Mouse (Mus musculus): Measurements from ENCODE around the gene Gm49383.

Gene Gm49383

DNA sequence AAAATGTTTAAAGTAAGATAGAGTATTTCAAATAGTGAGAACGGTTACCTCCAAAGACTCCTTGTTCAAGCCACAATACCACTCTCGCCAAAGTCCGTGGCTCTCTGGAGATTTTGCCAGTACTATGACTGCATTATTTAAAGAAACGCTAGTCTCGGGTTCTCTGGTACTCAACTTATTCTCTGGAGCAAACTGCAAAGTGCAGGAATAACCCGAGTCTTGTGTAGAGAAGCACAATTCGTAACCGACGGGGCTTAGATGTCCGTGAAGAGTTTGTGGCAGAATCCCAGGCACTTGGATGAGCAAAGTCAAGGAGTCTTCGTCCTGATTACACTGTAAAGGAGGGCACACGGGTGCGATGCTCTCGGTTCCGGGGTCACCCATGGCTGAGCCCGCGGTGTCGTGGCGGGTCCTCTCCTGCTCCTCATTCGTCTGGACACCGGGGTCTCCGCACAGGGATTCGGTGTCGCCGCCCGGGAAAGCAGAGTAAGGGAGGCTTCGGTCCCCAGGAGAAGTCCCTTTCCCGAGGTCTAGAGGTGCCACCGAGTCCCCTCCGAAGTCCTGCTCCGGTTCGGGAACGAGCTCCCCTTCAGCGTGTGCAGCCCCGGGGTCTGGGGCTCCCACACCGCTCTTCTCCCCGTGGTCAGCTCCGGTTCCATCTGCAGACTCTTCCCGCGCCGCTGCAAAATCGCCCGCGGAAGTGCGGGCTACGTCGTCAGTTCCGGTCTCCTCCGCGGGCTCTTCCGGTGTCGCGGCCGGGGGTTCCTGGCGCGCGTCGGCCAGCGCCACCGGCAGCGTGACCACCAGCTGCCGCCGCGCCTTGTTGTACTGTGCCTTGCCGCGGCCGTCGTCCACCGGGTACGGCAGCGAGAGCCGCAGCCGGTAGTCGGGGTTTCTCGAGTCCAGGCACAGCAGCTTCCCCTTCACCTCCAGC, at the start of gene Gm49383:
TSS of gene Gm49383 (minus strand) at position 661 of the 934 bp plus-strand sequence.
- DNase-seq (ENCODE audit: low spot score in 2 of 2), result peak in 1 of 2 experiments; percentile 63

DNA sequence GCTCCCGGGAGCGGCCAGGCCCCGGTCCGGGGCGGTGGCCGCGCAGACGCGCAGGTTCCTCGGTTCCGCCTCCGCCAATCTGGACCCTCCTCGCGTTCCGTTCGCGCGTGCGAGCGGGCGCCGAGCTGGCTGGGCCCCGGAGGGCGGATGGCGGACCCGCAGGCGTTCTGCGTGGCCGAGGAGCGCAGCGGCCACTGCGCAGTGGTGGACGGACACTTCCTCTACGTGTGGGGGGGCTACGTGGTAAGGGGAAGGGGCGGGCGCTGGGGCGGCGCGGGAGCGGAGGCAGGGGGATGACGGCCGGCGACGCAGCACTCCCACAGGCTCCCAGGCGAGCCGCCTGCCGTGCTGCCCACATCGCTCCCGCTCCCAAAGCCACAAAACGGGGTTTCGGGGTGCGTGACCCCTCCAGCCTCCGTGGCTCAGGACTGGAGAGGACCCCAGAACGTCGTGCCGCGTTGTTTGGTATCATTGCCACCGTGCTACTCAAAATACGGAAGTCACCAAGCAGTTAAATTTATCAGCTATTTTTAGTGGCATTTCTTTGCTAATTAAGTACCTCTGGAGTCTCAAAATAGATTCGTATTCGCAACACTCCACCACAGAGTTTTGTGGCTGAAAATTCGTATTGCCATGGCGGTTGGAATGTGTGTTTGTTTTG, 45.0 kb upstream of the Gm49383 start:
- DNase-seq (ENCODE audit: low spot score in 2 of 2), result peak in 1 of 2 experiments; percentile 70

DNA sequence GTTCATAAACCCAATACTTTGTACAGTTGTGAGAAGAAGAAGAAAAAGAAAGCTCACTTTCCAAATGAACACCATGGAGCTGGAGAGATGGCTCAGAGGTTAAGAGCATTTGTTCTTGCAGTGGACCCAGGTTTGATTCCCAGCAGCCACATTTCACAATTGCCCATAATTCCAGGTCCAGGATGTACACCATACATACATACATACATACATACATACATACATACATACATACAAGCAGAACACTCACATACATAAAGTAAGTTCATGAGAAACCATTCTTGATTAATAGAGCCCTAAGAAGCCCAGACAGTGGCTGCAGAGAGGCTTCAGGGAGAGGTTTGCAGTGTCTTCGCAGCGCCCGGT, 44.5 kb upstream of the Gm49383 start:
- DNase-seq (ENCODE audit: low spot score in 2 of 2), result no peak

DNA sequence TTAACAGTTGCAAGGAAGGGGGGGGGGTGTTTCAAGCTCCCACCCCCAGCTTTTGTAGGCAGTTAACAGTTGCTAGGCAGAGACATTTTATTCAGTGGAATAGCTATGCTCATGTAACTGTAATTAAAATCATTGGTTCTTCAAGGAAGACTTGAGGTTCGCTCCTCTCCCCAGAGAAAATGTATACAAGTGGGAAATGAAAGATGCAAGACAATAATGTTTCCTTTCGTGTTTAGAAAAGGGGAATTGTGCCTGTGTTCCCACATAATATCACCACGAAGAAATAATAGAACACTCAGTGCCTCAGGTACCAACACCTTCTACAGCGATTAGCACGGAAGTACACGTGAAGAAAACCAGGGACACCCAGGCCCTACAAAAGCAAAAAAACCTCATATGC, 44.0 kb upstream of the Gm49383 start, which contains the start of gene Klhdc1:
TSS of gene Klhdc1 (plus strand) at position 301 of the 400 bp plus-strand sequence.
- no peak for DNase-seq (ENCODE audit: low spot score in 2 of 2)

DNA sequence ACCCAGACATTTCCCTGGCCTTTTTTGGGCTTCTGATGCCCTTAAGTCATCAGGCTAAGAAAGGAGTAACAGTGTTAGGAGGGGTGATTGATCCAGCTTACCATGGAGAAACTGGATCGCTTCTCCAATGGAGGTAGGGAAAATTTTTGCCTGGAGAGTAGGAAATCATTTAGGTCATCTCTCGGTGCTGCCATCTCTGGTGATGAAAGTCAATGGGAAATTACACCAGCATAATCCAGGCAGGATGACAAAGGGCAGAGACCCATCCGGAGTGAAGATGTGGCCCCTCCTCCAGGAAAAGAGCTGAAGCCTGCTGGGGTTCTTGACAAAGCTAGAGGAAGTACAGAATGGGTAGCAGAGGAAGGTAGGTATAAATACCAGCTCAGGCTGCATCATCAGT, 41.4 kb upstream of the Gm49383 start:
- DNase-seq (ENCODE audit: low spot score in 2 of 2), result no peak

DNA sequence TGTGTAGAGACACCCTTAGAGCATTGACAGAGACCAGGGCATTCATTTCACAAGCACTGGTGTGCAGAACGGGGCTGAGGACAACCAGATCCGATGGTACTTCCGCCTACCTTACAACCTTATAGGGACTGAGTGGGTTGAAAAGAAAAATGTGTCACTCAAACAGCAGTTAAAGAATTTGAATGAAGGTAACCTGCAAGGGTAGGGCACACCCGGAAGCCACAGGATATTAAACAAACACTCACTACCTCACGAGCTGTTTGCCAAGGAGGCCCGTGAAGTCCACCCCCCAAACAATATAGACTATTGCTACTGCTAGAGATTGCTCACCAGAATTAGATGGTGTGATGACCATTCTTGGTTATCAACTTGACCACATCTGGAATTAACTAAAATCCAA, 38.9 kb upstream of the Gm49383 start:
- DNase-seq (ENCODE audit: low spot score in 2 of 2), result no peak

DNA sequence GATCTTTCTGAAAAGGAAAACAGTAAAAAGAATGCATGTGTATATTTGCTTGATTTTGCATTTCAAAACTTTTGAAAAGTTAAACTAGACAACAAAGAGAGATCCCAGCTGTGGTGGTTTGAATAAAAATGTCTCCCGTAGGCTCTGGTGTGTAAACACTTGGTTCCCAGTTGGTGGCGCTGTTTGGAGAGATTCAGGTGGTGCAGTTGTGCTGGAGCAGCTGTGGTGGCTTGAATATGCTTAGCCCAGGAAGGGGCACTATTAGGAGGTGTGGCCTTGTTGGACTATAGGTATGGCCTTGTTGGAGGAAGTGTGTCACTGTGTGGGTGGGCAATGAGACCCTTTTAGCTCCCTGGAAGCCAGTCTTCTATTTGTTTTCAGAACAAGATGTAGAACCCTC, 32.3 kb upstream of the Gm49383 start:
- no peak for DNase-seq (ENCODE audit: low spot score in 2 of 2)

DNA sequence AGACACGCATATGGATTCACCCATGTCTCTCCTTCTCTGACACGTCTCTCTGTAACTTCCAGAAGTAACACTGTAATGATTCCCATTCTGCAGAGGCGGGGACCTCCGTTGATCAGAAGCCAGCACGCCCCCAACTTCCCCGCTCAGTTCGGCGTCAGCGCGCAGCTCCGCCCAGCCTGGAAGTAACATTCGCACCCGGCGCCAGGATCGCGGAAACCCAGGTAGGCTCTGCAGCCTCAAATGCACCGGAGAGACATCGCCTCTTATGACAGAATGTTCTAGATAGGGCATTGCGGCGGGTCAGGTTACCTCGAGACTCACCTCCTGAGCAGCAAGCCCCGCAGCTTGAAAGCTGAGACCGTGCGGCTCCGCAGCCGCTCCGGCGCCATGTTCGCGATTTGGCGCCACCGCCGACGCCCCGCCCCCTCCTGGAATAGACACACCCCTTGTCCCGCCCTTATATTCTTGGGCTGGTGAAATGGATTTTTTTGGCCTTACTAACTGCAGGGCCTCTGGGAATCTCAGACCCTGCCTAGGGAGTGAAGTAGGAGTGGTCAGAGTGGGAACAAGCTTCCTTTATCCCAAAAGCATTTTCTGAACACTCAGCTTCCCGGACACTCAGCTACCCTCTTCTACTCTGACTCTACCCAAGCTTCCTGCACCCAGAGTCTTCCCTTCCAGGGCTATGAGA, 31.0 kb upstream of the Gm49383 start, which contains the start of gene Pole2:
TSS of gene Pole2 (minus strand) at position 420 of the 691 bp plus-strand sequence.
- peak; percentile 39 to 71 for DNase-seq (ENCODE audit: low spot score in 2 of 2)

DNA sequence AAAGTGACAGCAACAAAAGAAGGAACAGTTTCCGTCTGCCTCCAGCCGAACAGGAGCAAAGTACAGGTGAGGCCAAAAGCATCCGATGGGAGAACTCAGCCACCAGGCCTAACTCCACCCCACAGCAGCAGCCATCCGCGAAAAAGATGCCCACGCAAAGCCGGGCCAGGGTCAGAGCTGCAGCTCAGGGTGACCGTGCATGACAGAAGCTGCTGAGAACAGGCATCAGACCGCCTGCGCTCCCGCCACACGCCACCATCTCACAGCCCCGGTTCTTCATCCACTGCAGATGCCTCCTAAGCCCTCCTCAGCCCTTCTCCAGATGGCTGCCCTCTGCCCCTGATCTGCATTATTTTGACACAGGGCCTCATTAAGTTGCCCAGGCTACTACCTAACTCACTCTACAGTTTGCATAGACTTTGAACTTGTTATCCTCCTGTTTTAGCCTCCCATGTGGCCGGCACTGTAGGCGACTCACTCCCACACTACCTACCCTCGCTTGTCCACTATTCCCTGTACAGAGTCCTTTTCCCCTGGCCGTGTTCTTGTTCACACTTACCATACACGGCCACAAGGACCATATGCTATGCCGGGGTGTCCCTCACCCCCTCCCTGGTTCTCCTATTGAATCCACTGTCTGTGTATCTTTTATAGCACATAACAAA, 23.8 kb upstream of the Gm49383 start:
- DNase-seq (ENCODE audit: low spot score in 2 of 2), result no peak

DNA sequence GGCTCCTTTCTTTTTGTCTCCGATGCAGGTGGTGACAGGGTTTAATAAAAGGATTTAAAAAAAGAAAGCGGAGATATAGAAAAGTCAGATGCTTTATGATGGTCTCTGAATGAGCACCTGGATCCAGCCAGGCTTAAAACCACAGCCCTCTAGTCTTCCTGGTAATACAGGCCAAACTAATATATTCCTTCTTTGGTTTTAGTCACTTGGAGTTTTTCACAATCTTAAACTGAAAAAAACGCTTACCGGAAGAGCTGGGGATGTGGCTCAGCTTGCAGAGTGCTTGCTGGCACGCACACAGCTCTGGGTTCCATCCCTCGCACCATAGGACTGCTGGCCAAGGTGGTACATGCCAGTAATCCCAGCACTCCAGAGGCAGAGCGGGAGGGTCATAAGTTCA, 19.7 kb upstream of the Gm49383 start:
- no peak for DNase-seq (ENCODE audit: low spot score in 2 of 2)

DNA sequence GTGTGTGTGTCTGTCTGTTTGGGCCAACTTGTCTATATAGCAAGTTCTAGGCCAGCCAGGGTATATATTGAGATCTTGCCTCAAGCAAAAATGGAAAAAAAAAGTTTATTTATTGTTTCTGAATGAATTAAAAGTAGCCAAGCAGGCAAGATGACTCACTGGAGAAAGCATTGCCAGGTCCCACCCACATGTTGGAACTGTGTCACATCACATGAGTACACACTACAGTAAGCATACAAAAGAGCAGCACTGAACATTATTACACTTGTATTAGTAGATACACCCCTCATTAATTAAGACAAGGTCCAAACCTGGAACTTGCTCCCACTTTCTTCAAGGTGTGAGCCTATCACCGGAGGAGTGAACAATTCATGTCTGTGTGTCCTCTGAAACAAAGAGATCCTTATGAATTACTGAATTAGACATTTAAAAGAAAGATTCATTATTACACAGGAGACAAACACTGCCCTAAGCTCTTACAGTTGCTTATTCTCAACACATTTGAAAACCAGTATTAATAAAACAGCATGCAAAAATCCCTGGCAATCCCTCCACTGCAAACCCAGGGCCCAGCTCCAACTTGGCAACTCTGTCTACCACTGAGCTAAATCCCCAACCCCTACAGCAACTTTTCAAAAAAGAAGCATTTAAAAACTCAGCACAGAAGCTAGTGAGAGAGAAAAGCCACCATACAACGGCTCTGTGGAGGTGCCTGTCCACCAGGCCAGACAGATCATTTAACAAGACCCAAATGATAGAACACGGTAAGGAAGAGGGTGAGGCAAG, 18.3 kb upstream of the Gm49383 start:
- DNase-seq (ENCODE audit: low spot score in 2 of 2), result peak in 1 of 2 experiments; percentile 70

DNA sequence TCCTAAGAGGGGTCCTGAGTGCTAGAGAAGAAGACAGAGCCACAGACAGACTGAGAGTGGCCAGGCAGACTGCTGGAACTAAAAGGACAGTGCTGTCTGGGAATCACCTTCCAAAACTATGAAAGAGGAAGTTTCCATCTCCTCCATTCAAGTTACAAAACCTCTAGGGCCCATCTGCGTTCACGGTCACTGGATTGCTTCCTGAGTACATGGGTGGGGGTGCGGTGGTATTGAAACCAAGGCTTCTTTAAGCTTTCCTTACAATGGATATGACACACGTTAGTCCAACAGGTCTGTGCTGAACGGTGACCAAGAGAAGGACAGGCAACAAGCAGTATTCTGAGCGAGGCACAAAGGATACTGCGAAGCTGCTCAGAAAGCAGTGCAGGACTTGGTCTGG, 17.5 kb upstream of the Gm49383 start:
- DNase-seq (ENCODE audit: low spot score in 2 of 2), result no peak

DNA sequence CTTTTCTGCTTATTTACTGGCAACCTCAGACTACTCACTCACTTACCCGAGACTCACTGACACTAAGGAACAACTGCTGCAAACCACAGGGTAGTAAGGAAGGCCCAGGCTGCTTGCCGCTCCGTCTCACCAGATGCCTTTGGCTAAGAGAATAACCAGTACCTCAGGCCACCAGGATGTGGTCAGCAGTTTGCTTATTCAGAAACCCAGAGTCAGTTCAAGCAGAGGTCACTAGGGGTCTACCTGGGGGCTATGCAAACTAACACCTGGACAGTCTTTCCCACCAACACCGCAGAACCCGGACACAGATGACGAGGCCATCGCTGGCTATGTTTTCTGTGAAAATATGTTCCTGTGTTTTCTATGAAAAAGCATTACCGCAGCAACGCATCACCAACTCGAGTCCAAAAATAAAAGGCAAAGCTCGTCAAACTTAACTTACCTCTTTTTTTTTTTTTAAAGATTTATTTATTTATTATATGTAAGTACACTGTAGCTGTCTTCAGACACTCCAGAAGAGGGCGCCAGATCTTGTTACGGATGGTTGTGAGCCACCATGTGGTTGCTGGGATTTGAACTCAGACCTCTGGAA, 16.4 kb upstream of the Gm49383 start:
- DNase-seq (ENCODE audit: low spot score in 2 of 2), result no peak

DNA sequence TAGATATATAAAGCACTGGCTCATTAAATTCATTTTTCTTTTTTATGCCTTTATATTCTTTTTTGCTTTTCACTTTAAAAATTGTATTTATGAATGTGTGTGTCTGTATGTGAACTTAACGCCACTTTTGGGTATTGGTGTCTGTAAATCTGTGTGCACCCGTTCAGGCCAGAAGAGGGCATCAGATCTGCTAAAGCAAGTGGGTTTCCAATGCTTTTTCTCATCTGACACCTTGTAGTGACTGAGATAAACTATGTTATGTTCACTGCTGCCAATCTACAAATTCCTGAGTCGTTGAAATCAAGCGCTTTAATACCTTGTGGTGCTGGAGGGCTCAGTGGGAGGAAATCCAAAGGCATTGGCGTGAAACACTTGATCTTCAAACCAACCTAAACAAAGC, 14.2 kb upstream of the Gm49383 start:
- no peak for DNase-seq (ENCODE audit: low spot score in 2 of 2)

DNA sequence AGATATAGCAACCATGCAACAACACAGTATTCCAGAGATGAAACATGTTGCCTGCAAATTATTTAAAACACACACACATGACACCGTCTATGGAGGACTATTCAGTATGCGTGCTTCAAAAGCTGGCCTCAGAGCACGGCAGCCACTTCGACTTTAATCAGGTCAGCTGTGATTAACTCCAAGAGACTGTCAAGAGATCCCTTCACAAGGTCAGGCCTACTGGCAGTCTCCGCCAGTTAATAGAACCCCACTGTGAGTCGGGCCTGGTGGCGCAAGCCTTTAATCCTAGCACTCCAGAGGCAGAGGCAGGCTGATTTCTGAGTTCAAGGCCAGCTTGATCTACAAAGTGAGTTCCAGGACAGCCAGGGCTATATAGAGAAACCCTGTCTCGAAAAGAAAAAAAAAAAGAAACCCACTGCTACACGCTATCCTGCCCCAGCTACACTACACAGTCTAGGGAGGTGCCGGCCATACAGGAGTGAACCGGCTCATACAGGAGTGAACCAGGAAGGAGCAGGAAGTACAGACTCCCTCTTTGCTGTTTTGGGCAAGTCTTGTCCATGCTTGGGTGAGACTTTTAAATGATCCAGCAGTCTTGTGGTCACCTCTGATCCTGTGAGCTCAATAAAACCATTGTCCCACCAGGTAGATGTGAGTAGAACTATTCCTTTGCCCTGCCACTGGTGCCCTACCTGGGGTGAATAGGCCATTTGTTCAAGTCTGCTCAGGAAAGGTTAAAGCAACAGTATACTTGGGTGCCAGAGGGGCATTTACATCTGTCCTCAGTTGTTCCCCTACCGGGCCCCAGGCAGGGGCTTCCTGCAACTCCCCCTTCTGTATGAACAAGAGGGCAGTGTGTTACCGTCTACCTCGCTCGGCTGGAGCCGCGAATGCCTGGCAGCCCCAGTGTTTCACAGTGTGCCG, 13.4 kb upstream of the Gm49383 start:
- no peak for DNase-seq (ENCODE audit: low spot score in 2 of 2)

DNA sequence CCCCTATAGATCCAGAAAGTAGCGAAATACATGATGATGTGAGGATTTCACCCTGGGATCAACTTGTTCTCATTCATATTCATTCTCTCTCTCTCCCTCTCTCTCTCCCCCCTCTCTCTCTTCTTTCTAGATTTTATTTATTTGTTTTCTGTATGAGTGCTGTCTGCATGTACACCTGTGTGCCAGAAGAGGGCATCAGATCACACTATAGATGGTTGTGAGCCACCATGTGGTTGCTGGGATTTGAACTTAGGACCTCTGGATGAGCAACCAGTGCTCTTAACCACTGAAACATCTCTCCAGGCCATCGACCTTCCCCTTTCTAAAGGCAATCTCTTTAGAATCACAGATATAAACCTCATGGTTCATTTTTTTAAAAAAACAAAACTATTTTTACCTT, 11.6 kb upstream of the Gm49383 start:
- no peak for DNase-seq (ENCODE audit: low spot score in 2 of 2)

DNA sequence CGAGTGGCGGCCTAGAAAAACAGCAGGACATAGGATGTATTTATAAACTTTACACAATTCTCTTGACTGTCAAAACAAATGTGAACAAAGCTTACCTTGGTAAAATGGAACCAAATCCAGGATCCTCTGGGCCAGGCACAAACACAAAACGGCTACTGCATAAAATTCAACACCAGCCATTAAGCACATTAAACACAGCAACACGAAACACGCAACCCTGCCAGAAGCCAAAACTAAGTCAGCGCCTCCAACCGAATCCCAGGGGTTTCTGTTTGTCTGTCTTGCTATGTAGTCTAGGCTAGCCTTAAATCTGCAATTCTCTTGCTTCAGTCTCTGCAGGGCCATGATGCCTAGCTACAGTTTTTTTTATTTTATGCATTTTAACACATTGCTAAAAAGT, 11.0 kb upstream of the Gm49383 start:
- DNase-seq (ENCODE audit: low spot score in 2 of 2), result no peak

DNA sequence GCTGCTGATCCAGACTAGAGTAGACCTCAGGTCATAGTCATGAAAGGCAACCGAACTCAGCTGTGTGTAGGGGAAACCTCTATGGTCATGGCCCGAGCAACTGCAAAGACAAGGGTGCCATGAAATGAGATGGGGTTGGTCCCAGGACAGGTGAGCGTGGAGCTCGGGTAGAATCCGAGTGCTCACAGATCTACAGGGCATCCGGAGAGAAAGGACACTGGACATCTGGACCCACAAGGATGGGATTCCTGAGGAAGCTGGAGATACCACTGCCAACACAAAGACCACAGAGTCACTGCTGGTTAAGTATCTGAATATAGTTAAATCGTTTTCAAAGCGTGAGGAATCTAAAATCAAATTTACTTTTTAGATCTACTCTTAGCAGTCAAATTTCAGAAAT, 10.5 kb upstream of the Gm49383 start:
- no peak for DNase-seq (ENCODE audit: low spot score in 2 of 2)

DNA sequence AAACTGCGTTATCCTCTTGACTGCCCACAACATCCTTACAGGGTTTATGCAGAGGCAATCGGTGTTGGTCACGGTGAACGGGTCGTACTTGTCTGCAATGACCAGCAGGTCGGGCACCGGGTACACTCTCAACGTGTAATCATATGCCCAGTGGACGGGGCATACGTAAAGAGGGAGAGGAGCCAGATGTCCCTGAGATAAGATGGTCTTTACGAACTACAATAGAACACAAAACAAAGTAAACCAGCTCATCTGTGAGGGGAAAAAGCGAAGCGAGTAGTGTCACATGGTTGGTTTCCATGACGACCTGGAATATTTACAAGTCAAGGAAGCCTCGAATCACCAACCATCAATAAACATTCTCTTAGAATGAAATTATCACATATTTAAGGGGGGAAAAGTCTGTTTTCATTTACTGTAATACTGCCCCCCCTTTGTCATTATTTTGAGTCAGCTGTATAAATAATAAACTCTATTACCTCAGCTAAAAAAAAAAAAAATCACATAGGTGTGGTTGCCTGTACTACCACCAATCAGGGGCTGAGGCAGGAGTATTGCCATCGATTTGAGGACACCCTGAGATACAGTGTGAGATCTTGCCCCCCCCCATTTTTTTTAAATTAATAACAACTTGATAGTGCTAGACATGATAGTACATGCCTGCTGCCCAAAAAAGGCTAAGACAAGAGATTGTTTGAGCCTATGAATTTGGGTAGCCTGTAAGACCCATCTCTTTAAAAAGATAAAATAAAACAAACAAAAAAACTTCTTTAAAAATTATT, 7.3 kb upstream of the Gm49383 start, which contains the start of gene Gm49384:
TSS of gene Gm49384 (minus strand) at position 216 of the 782 bp plus-strand sequence.
- DNase-seq (ENCODE audit: low spot score in 2 of 2), result no peak
